Mouse (Mus musculus) heart, adult 18-20 months (tissue): ENCODE measurements around the gene Dlx2. TPM values are rescaled to one million over a fixed set of nuclear protein-coding genes. Genes with fewer than 3 reads are reported as not detected.

Experiments used
- DNase-seq, 2 experiments: peaks; one replicate each; pipeline ENCODE4 v3.0.0; 2021 to 2022; ENCODE audit warnings: mixed read lengths in 1 of 2
- total RNA-seq, 2 experiments: library from RNA; stranded (reverse); gene quantifications; 2 replicates each; pipeline ENCODE4 v1.2.3; 2021

Dlx2 gene
- total RNA-seq, 2 experiments from 2014 or later = not detected

- DNase-seq = peak in 1 of 2 experiments; percentile 42
Observed at GRCm38 (mm10) chr2:71540611-71541417, 5.7 kb downstream of the Dlx2 start.

DNA sequence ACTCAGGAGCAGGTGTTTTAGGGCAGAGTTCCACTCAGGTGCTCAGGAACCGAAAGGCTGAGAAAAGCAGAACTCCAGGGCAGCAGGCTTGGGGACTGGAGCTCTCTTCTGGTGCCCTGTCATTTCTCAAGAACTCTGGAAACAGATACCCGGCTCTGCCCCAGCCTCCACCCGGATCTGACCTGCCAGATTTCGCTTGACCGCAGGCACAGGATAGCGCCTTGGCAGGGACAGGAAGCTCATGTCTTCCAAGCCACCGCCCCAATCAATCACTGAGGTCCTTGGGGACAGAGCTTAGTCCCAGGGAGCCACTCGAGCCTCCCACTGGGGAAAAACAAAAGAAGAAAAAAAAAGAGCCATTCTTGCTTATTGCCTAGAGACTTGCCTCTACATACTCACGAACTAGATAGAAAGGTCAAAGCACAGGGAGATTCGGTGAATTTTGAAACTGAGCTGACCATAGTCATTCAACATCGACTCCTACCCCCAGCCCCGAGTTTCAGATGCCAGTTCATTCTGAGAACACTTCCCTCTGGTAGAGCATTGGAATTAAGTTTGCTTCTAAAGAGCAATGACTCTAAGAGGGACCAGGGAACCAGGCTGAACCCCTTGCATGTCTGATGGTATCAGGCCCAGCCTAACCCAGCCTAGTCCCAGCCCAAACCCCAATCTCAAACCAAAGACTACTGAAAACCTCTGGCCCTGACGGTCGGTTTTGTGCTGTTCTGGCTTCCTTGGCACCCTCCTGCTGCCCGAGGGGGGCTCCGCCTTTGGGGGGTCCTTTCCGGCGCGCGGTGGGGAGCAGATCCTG lies 12.1 kb downstream of the Dlx2 start:
- DNase-seq = peak in 1 of 2 experiments; percentile 17

- DNase-seq = no peak
Observed at GRCm38 (mm10) chr2:71533094-71533493, 13.5 kb downstream of the Dlx2 start.

DNA sequence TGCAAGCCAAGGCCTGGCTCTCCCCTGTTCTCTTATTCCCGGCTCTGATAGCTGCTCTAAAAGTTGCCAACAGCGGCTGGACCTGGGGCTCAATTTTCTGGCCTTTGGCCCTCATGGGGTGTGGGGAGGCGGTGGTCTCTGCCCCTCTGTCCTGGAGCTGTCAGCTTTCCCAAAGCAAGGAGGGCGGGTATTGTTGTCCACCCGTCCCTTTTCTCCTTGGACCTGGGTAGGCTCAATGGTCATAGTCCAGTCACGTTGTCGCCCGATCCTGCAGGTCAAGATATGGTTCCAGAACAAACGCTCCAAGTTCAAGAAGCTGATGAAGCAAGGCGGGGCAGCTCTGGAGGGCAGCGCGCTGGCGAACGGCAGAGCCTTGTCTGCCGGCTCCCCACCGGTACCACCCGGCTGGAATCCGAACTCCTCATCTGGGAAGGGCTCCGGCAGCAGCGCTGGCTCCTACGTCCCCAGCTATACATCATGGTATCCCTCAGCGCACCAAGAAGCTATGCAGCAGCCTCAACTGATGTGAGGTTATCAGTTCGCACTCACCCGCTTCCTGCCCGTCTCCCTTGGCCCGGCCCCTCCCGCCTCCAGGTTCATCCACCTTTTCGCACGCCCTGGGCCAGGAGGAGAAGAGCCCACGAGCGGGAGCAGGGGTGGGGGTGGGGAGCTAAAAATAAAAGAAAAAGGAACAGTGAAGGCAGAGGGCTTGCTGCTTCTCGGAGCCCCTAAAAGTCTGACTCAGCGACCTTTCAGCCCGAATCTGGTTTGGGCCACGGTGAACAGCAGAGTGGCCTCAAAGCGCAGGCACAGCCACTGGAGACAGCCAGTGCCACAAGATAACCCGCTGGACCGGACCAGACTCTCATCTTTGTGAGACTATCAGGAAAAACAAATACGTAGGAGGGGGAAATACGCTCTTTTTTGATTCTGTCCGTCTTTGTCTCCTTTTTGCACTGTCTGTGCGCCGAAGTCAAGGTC lies 14.3 kb downstream of the Dlx2 start:
- peak in 1 of 2 experiments; percentile 25 for DNase-seq

GRCm38 (mm10) chr2:71531124-71531590 lies 15.4 kb downstream of the Dlx2 start:
- DNase-seq = peak in 1 of 2 experiments; percentile 15

GRCm38 (mm10) chr2:71530391-71531123 lies 16.0 kb downstream of the Dlx2 start:
- DNase-seq = peak in 1 of 2 experiments; percentile 40

DNA sequence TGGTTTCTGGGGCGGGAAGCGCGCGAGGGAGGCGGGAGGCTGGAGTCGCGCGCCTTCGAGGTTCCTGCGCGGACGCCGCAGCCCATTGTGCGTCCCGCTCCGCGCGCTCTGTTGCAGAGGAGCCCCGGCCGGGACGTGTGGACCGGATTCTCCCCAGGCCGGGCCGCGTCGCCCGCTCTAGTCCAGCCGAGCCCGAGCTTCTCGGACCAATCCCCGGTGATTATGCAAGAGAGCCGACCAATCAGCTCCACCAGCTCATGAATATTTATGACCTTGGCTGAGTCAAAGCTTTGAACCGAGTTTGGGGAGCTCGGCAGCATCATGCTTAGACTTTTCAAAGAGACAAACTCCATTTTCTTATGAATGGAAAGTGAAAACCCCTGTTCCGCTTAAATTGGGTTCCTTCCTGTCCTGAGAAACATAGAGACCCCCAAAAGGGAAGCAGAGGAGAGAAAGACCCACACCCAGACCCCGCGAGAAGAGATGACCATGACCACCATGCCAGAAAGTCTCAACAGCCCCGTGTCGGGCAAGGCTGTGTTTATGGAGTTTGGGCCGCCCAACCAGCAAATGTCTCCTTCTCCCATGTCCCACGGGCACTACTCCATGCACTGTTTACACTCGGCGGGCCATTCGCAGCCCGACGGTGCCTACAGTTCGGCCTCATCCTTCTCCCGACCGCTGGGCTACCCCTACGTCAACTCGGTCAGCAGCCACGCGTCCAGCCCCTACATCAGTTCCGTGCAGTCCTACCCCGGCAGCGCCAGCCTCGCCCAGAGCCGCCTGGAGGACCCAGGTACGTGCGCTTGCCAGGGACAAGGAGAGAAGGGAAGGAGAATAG lies 16.8 kb downstream of the Dlx2 start:
- DNase-seq = peak; percentile 80 to 83

- DNase-seq = no peak
Observed at GRCm38 (mm10) chr2:71528714-71529510, 17.6 kb downstream of the Dlx2 start.

- DNase-seq = peak in 1 of 2 experiments; percentile 38
Observed at GRCm38 (mm10) chr2:71528014-71528713, 18.4 kb downstream of the Dlx2 start, which contains the start of gene Dlx1. TSS of gene Dlx1 (plus strand) at chr2:71528113.

DNA sequence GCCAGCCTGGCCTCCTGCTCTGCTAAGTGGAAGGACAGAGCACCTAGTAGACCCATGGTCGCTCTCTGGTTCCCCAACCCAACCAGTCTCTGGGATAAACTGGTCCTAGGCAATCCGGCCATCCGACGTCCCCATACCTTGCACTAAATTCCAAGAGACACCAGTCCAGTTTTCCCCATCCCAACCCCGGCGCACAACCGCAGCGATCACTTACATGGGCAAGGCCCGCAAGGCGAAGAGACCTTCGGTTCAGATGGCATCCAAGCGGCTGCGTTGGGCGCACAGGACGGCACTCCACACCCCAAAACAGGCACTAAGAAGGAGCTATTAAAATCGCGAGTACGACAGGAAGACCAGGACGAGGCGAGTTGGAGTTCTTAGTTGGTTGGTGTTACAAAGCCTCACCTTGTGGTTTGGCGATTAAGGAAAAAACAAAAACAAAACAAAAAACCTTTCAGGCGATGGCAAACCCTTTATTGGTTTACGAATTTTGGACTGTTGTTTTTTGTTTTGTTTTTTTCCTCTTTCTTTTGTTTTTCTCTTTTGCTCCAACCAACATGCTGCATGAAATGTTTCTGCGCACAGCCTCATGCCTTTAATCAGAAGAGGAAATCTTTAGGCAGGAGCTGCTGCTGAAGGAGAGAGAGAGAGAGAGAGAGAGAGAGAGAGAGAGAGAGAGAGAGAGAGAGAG lies 19.1 kb downstream of the Dlx2 start:
- DNase-seq = no peak

DNA sequence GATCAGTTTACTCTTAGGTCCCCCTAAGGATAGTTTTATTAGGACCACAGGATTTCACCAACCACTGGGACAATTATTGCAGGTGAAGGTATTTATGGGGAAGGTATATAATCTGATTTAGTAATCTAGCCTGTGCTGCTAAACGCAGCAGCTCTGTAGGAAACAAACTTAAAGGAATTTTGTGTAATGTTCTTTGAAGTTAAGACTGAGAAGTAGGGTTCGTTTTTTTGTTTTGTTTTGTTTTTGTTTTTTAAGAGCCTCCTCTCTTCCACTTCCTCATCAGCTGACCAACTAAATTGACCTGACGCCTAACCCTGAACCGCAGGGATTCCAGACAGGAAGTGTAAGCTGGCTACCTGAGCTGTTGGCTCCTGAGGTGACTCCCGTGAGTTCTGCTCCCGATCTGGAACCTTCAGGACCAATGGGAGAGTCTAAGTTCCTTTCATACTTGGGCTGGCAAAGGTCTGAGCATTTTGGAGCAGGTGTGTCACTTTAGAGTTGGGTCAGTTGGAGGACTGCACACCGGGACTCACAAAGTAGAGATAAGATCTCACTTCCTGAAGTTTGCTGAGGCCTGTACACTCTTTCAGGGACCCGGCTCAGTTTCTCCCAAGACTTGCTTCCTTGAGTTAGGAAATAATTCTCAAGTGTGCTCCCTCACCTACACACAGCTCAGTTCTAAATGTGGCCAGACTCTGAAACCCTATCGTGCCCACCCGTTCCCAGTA lies 19.8 kb downstream of the Dlx2 start:
- no peak for DNase-seq

- DNase-seq = no peak
Observed at GRCm38 (mm10) chr2:71524763-71525162, 21.8 kb downstream of the Dlx2 start.

- DNase-seq = no peak
Observed at GRCm38 (mm10) chr2:71523431-71523830, 23.1 kb downstream of the Dlx2 start.

DNA sequence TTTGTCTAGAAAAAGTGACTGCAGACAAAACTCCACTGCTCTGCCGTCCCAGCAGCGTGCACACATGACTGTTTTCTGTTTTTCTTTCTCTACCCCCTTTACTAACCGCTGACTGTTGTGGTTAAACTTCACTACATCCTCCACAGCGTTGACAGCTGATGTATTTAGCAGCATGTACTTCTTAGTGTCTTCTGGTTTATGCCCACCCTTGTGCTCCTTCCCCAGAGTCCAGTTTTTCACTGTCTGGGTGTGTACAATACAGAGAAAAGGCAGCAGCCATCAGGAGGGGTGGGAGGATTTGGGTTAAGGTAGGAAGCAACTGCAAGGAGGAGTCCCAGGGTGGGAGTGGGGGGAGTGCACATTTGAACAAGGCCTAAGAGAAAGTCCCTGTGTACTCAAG lies 23.7 kb downstream of the Dlx2 start:
- DNase-seq = no peak

DNA sequence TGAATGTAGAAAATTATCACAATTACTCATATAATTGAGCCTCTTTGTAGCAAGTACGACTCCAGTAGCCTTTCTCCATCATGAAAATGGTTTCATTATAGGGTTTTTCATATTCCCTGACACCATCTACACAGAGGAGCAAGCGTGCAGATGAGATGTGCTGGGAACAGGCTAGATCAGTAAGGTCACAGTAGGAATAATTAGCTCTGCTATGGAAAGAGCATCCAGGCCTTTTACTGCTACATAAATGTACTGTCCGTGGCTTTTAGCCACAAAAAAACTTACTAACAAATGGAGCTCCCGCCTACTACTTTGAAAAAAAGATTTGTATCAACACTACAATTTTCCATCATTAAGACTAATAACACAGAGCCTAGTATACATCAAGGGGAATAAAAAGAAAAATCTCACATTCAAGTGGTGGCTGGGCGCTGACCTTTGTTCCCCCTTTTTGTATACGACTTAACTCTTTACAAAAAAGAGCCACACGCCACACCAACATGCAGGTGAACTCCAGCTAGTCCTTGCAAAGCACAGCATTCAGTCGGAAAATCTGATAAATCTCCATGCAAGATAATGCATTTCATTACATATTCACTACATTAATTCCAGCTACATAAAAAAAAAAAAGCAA lies 29.0 kb downstream of the Dlx2 start:
- no peak for DNase-seq

GRCm38 (mm10) chr2:71516995-71517394 lies 29.6 kb downstream of the Dlx2 start:
- no peak for DNase-seq

- no peak for DNase-seq
Observed at GRCm38 (mm10) chr2:71512326-71512725, 34.2 kb downstream of the Dlx2 start.
